Mouse (Mus musculus) bone marrow, adult 2 months (tissue): ENCODE measurements around the gene Erp29.

ENCODE experiments used
- CTCF ChIP-seq: fragments of 200-500 bp; IDR thresholded peaks from 2 replicates; pipeline ENCODE4 v1.5.1; 2011; ENCODE audit warnings: low read length, control low read depth; ENCODE audit not compliant: control insufficient read depth, insufficient read depth
- POLR2A ChIP-seq: fragments of 200-500 bp; IDR thresholded peaks from 2 replicates; pipeline ENCODE4 v1.6.1; 2011; ENCODE audit warnings: low read depth, mild to moderate bottlenecking, control low read depth, low read length, borderline replicate concordance; ENCODE audit not compliant: control insufficient read depth

- no peak for TF ChIP-seq CTCF
- no peak for TF ChIP-seq POLR2A
These were observed 73.5 kb downstream of the Erp29 start for GRCm38 (mm10) chr5:121378678-121379256.
